Mouse (Mus musculus) kidney, postnatal 10 days (tissue): ENCODE measurements at regions not wholly inside any gene's neighbourhood (a gene's known extent, or its start where the extent isn't known, plus 50 kb on each side); places are given as distances from the start of the nearest gene placed in this dataset.
"Not testable (repeated sequence)": the region's sequence is repeated elsewhere in the genome, so short reads cannot be mapped to it uniquely, and the experiment has no call there.

Experiments
- DNase-seq: peaks from one replicate; pipeline ENCODE4 v3.0.0; 2021; ENCODE audit warnings: mixed read lengths

- no peak for DNase-seq
These were observed 166.7 kb upstream of the Trim24 start for GRCm38 (mm10) chr6:37703946-37704345.

GRCm38 (mm10) chr6:37705733-37706145, 164.9 kb upstream of the Trim24 start:
- no peak for DNase-seq

- DNase-seq, result not testable (repeated sequence)
These were observed 162.9 kb upstream of the Trim24 start for GRCm38 (mm10) chr6:37707671-37708070.

GRCm38 (mm10) chr6:37711766-37712165, 158.8 kb upstream of the Trim24 start:
- no peak for DNase-seq

- no peak for DNase-seq
These were observed 157.2 kb upstream of the Trim24 start for GRCm38 (mm10) chr6:37713411-37713810.

- DNase-seq, result no peak
These were observed 156.2 kb upstream of the Trim24 start for GRCm38 (mm10) chr6:37714223-37714928.

GRCm38 (mm10) chr6:37721736-37722135, 148.9 kb upstream of the Trim24 start:
- no peak for DNase-seq

- DNase-seq, result peak; percentile 38
These were observed 147.3 kb upstream of the Trim24 start for GRCm38 (mm10) chr6:37723337-37723736.

- no peak for DNase-seq
These were observed 146.4 kb upstream of the Trim24 start for GRCm38 (mm10) chr6:37724240-37724639.

GRCm38 (mm10) chr6:37728621-37729020, 142.0 kb upstream of the Trim24 start:
- DNase-seq, result no peak

GRCm38 (mm10) chr6:37729165-37729564, 141.4 kb upstream of the Trim24 start:
- DNase-seq, result no peak

GRCm38 (mm10) chr6:37730500-37731239, 139.9 kb upstream of the Trim24 start:
- peak; percentile 35 for DNase-seq

- peak; percentile 92 for DNase-seq
These were observed 138.2 kb upstream of the Trim24 start for GRCm38 (mm10) chr6:37732385-37732784.

- DNase-seq, result peak; percentile 58
These were observed 135.2 kb upstream of the Trim24 start for GRCm38 (mm10) chr6:37735288-37735961.

GRCm38 (mm10) chr6:37735962-37736297, 134.7 kb upstream of the Trim24 start:
- DNase-seq, result peak; percentile 33

- peak; percentile 62 for DNase-seq
These were observed 129.4 kb upstream of the Trim24 start for GRCm38 (mm10) chr6:37740982-37741889.

GRCm38 (mm10) chr6:37741916-37742315, 128.7 kb upstream of the Trim24 start:
- not testable (repeated sequence) for DNase-seq

GRCm38 (mm10) chr6:37744679-37745078, 125.9 kb upstream of the Trim24 start:
- DNase-seq, result peak; percentile 67

GRCm38 (mm10) chr6:37745393-37746100, 125.1 kb upstream of the Trim24 start:
- peak; percentile 34 for DNase-seq

GRCm38 (mm10) chr6:37747793-37748192, 122.8 kb upstream of the Trim24 start:
- not testable (repeated sequence) for DNase-seq

GRCm38 (mm10) chr6:37748296-37748980, 122.2 kb upstream of the Trim24 start:
- DNase-seq, result no peak
